Mouse (Mus musculus): ENCODE data around the gene Slc2a5.

- TF ChIP-seq CTCF (IDR thresholded peaks at IDR 0.05; ENCODE audit: low read depth): no peak
- no peak for TF ChIP-seq EP300 (optimal IDR thresholded peaks at IDR 0.05)
Measured at GRCm38 (mm10) chr4:150177122-150177521, 58.0 kb downstream of the Slc2a5 start.

All from stomach, postnatal 0 days (tissue).